Mouse (Mus musculus) thymus, postnatal 25 days (tissue): ENCODE results near the gene Mpc1.
A peak's percentile ranks its signal among the peaks of the same experiment; 100 is the strongest.

Experiments used
- DNase-seq: peaks from one replicate; pipeline ENCODE4 v3.0.0; 2022

Gene Mpc1

GRCm38 (mm10) chr17:8339666-8340374 is 57.1 kb downstream of the Mpc1 start:
- DNase-seq = no peak

- DNase-seq = peak; percentile 15
Measured at GRCm38 (mm10) chr17:8340407-8341359, 58.0 kb downstream of the Mpc1 start.

- peak; percentile 11 for DNase-seq
Measured at GRCm38 (mm10) chr17:8341360-8341963, 58.8 kb downstream of the Mpc1 start.

GRCm38 (mm10) chr17:8342706-8343105 is 60.0 kb downstream of the Mpc1 start:
- DNase-seq = peak; percentile 43

- DNase-seq = no peak
Measured at GRCm38 (mm10) chr17:8343416-8343815, 60.7 kb downstream of the Mpc1 start.
